Mouse (Mus musculus) CH12.LX (cell line): ENCODE results near the gene Rnf225. TPM values are rescaled to one million over a fixed set of nuclear protein-coding genes. Genes with fewer than 3 reads are reported as not detected.

ENCODE experiments used
- DNase-seq: peaks from one replicate; pipeline ENCODE4 v3.0.0-alpha.2; 2013; ENCODE audit errors: extremely low read depth
- H3K27ac ChIP-seq: 2 replicates; pipeline ENCODE4 v1.5.1; 2012; ENCODE audit warnings: low read depth, mild to moderate bottlenecking, control low read depth, moderate library complexity; ENCODE audit not compliant: insufficient read depth
- H3K27me3 ChIP-seq: replicated peaks from 2 replicates; pipeline ENCODE3; 2012; ENCODE audit warnings: inconsistent platforms
- H3K36me3 ChIP-seq, 2 experiments: replicated peaks in 1 of 2; 2 replicates each; pipeline versions ENCODE3 to v1.6.1; 2012; ENCODE audit warnings: inconsistent platforms in 1 of 2, low read length in 1 of 2, mild to moderate bottlenecking in 1 of 2, mixed read lengths in 1 of 2, moderate library complexity in 1 of 2; ENCODE audit not compliant: control insufficient read depth in 1 of 2, insufficient read depth in 1 of 2
- H3K4me1 ChIP-seq, 2 experiments: 2 replicates each; pipeline ENCODE4 v1.6.1; 2012; ENCODE audit warnings: inconsistent platforms in 1 of 2, moderate library complexity in 1 of 2; ENCODE audit not compliant: insufficient read depth in 2 of 2, control insufficient read depth in 1 of 2
- H3K4me2 ChIP-seq: 2 replicates; pipeline ENCODE4 v1.6.1; 2012; ENCODE audit warnings: low read depth, mild to moderate bottlenecking, control low read depth; ENCODE audit not compliant: poor library complexity, insufficient read depth, severe bottlenecking
- H3K4me3 ChIP-seq, 3 experiments: fragments of 150-350 bp in 1 of 3; sonication (generic) in 1 of 3; replicated peaks in 1 of 3; 2 replicates each; pipeline versions ENCODE3 to v1.5.1; 2011 to 2012; ENCODE audit warnings: low read depth in 2 of 3, low read length in 2 of 3, mild to moderate bottlenecking in 2 of 3, moderate library complexity in 2 of 3, control low read depth in 1 of 3, improper control_type of control experiment in 1 of 3, inconsistent platforms in 1 of 3, mixed read lengths in 1 of 3; ENCODE audit not compliant: poor library complexity in 1 of 3
- H3K79me2 ChIP-seq: replicated peaks from 2 replicates; pipeline ENCODE4 v1.6.1; 2012; ENCODE audit warnings: mild to moderate bottlenecking, moderate library complexity; ENCODE audit not compliant: control insufficient read depth, poor library complexity, insufficient read depth, severe bottlenecking; ENCODE audit errors: extremely low read depth
- H3K9ac ChIP-seq: 2 replicates; pipeline ENCODE4 v1.6.1; 2012; ENCODE audit warnings: low read depth, mild to moderate bottlenecking, control low read depth, moderate library complexity; ENCODE audit not compliant: insufficient read depth
- H3K9me3 ChIP-seq: replicated peaks from 2 replicates; pipeline ENCODE3; 2012; ENCODE audit warnings: low read length, inconsistent platforms, mixed read lengths
- CHD1 ChIP-seq: IDR thresholded peaks from 2 replicates; pipeline ENCODE4 v1.6.1; 2012; ENCODE audit warnings: low read depth, low read length, improper control_type of control experiment, inconsistent platforms
- CHD2 ChIP-seq: IDR thresholded peaks from 2 replicates; pipeline ENCODE4 v1.6.1; 2011; ENCODE audit warnings: low read length, improper control_type of control experiment
- JUN ChIP-seq: IDR thresholded peaks from 2 replicates; pipeline ENCODE4 v1.6.1; 2011; ENCODE audit warnings: low read depth, mild to moderate bottlenecking, low read length, improper control_type of control experiment, moderate library complexity; ENCODE audit not compliant: insufficient read depth
- POLR2AphosphoS2 ChIP-seq: IDR thresholded peaks from 2 replicates; pipeline ENCODE4 v1.6.1; 2011; ENCODE audit warnings: low read depth, low read length, improper control_type of control experiment
- SMC3 ChIP-seq: IDR thresholded peaks from 2 replicates; pipeline ENCODE4 v1.6.1; 2011; ENCODE audit warnings: low read depth, low read length, improper control_type of control experiment
- UBTF ChIP-seq: IDR thresholded peaks from 2 replicates; pipeline ENCODE4 v1.6.1; 2012; ENCODE audit warnings: low read depth, mild to moderate bottlenecking, inconsistent platforms, low read length, improper control_type of control experiment, moderate library complexity
- USF1 ChIP-seq: IDR thresholded peaks from 2 replicates; pipeline ENCODE4 v1.6.1; 2014; ENCODE audit warnings: low read depth, mild to moderate bottlenecking, inconsistent platforms, low read length, improper control_type of control experiment
- ZKSCAN1 ChIP-seq: IDR thresholded peaks from 2 replicates; pipeline ENCODE4 v1.6.1; 2012; ENCODE audit warnings: low read depth, inconsistent platforms, low read length, improper control_type of control experiment, borderline replicate concordance
- ZNF384 ChIP-seq: IDR thresholded peaks from 2 replicates; pipeline ENCODE4 v1.6.1; 2012; ENCODE audit warnings: low read depth, low read length, improper control_type of control experiment, inconsistent platforms
- dilution Hi-C: fragments of 300-500 bp; cut with MboI; formaldehyde crosslinking; loops from 2 replicates; pipeline ENCODE4 v1.14.3; 2020; ENCODE audit warnings: low sequenced_read_pairs; ENCODE audit not compliant: extremely low pct_unique_long_range_greater_than_20kb, extremely low pct_ligation_motif_present
- in situ Hi-C: fragments of 300-500 bp; cut with MboI; formaldehyde crosslinking; loops from 3 replicates; pipeline ENCODE4 v1.14.3; 2019; ENCODE audit warnings: low sequenced_read_pairs, low pct_ligation_motif_present, low pct_unique_long_range_greater_than_20kb, mixed read lengths
- polyA plus RNA-seq: library from polyadenylated mRNA; unstranded; fragments of >175 nt; gene quantifications from 2 replicates; pipeline ENCODE4 v1.2.1, GENCODE M21; 2012; ENCODE audit warnings: low read depth; ENCODE audit not compliant: insufficient read length
- total RNA-seq, 2 experiments: library from RNA; depleted of rRNA; stranded (reverse); fragments of 300-350 nt in 1 of 2; fragments of >200 nt in 1 of 2; gene quantifications; 2 replicates each; pipeline ENCODE4 v1.2.3; 2012 to 2014

The Rnf225 gene
- total and polyA plus RNA-seq, 3 experiments = 0.89 to 4.0 (median 1.1) TPM

DNA sequence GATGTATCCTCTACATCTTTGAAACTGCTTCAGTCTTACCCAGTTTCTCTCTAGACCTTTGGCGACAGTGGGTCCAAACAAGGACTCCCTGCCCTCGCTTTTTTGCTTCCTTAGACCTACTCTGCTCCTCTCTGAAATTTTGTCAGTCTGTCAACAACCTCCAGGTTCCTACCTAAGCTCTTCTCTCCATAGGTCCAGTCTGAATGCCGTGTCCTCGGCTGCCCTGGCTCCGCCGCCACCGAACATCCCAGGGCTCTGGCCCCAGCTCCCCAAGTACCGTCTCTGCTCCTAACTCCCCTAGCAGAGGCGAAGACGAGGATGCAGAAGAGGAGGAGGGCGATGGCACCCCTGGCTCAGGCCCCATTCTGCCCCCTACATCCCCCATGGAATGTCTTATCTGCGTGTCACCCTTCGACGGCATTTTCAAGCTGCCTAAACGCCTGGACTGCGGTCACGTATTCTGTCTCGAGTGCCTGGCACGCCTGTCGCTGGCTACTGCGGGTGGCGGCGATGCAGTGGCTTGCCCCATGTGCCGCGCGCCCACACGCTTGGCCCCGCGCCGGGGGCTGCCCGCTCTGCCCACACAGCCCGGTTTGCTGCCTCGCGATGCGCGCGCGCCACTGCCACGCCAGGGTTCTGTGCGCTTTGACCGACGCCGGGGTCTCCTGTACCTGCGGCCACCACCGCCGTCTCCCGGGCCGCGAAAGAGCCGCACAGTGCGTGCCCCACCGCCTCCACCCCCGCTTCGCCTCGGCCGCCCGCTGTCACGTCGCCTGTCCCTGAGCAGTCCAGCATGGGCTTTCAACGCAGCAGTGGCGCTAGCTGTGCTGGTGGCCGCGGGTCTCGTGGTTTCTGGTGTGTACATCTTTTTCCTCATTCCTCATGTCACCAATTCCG lies 725 bp downstream of the Rnf225 start:
- Histone ChIP-seq H3K79me2 (peaks cover 15% of the 10 kb centered on the region), H3K4me1 (peaks cover 5 to 24% of the 10 kb centered on the region in 2 experiments), H3K27me3 (no peaks in the 10 kb centered on the region), H3K4me2 (no peak overlapping the region), H3K4me3 (no peak overlapping the region), H3K9me3 (no peaks in the 10 kb centered on the region), H3K9ac (no peak overlapping the region), H3K36me3 (peaks cover 47 to 71% of the 10 kb centered on the region in 2 experiments), H3K27ac (no peak overlapping the region)
- TF ChIP-seq POLR2AphosphoS2 (peak; percentile 82), CHD2 (no peak; the same call in 1 of the 2 replicates), UBTF (no peak)
- dilution Hi-C loops (no loop called here), in situ Hi-C loops (loop anchor here (10.0 kb wide), 2 partner anchors 57 to 117 kb away; no protein-coding TSS in a partner anchor)
- no peak for DNase-seq

DNA sequence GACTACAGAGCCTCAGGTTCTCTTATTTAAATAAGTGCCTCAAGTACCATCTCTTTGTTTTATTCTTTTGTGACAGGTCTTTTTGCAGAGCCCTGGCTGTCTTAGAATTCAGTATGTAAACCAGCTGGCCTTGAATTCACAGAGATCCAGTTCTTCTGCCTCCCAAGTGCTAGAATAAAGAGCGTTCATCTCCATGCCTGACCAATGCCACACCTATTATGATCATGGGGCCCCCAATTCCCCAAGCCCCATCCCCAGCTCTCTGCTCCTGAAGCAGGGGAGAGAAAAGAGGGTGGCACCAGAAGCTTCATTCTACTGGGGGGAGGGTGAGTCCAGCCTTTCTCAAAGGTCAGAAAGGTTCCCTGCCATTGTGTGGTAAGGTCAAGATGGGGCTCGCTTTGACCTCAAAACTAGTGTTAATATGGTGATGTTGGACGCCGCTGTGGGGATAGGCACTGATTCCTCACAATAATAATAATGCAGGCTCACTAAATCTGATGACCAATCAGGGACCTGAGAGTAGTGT lies 6.5 kb downstream of the Rnf225 start:
- TF ChIP-seq ZNF384 = no peak
- TF ChIP-seq SMC3 = no peak
- Histone ChIP-seq H3K36me3 (peaks cover 0 to 14% of the 10 kb centered on the region in 2 experiments), H3K27ac (no peak overlapping the region), H3K4me2 (no peak overlapping the region), H3K27me3 (no peaks in the 10 kb centered on the region), H3K4me1 (no peaks in the 10 kb centered on the region), H3K9ac (no peak overlapping the region), H3K9me3 (no peaks in the 10 kb centered on the region), H3K4me3 (no peak overlapping the region), H3K79me2 (no peaks in the 10 kb centered on the region)
- dilution Hi-C loops (no loop called here), in situ Hi-C loops (no loop called here)
- no peak for DNase-seq

DNA sequence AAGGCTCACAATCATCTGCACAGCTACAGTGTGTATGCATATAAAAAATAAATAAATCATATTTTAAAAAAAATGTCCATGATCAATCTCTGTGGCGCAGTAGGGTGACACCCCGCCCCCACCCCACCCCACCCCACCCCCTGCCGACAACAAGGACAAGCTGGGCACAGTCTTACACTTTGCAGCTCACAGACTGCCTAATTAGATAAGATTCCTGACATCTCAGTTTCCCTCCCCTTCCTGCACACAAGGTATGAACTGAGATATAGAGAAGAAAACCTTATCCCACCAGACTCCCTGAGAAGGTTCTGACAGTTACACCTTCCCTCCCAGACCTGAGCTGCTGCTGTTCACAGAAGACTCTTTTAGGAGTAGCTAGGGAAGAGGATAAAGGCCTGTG lies 7.6 kb downstream of the Rnf225 start:
- no peaks in the 10 kb centered on the region for H3K9me3 ChIP-seq
- dilution Hi-C loops (no loop called here), in situ Hi-C loops (no loop called here)
- H3K36me3 ChIP-seq = peaks cover 0 to 5% of the 10 kb centered on the region in 2 experiments
- no peak overlapping the region for H3K9ac ChIP-seq
- DNase-seq = no peak
- H3K27me3 ChIP-seq = no peaks in the 10 kb centered on the region
- no peak for TF ChIP-seq CHD1
- TF ChIP-seq USF1 = no peak
- TF ChIP-seq ZKSCAN1 = no peak
- no peak for TF ChIP-seq JUN
- TF ChIP-seq SMC3 = no peak
- no peak overlapping the region for H3K4me2 ChIP-seq
- H3K4me1 ChIP-seq = no peaks in the 10 kb centered on the region; a peak in 1 of 4 replicates
- H3K27ac ChIP-seq = no peak overlapping the region
- no peak overlapping the region for H3K4me3 ChIP-seq
- H3K79me2 ChIP-seq = no peaks in the 10 kb centered on the region
